In genomic region chr12:76478309-76479023, GRCm38 (mm10) we compare ENCODE assay signal across 13 mouse cellular contexts. TPM values are rescaled to one million over a fixed set of nuclear protein-coding genes. Genes with fewer than 3 reads are reported as not detected.
DNase-seq lines count a peak whose midpoint lies in the region; ATAC-seq and TF ChIP-seq lines count a peak whose summit lies in the region.
"Had no signal": no experiment of that assay in that cellular context is flagged by ENCODE, and none has a peak within 500 bp of the region (broad histone marks: within the 10 kb centered on the region; RNA-seq: fewer than 3 reads in every experiment).

No protein-coding gene starts in this region.

- TF ChIP-seq EP300 in stomach, postnatal 0 days (optimal IDR thresholded peaks at IDR 0.05): no peak

- H3K9me3 ChIP-seq in kidney, embryonic 14.5 days (ENCODE audit: control insufficient read depth, low read length): no peaks in the 10 kb centered on the region
- no peaks in the 10 kb centered on the region for H3K9me3 ChIP-seq in intestine, embryonic 15.5 days
- no peaks in the 10 kb centered on the region for H3K9me3 ChIP-seq in stomach, postnatal 0 days (ENCODE audit: control insufficient read depth, low read length)
- H3K9me3 ChIP-seq: hindbrain, embryonic 12.5 days had no signal

- TF ChIP-seq POLR2A in testis, adult 2 months (IDR thresholded peaks at IDR 0.05; ENCODE audit: control insufficient read depth, low read depth, low read length): no peak

- 34% methylated on average over 13 of the region's 14 CpGs for WGBS in kidney, embryonic 14.5 days
- WGBS in intestine, embryonic 15.5 days: 22% methylated on average over 14 of the region's 14 CpGs
- WGBS in stomach, postnatal 0 days: 28% methylated on average over 13 of the region's 14 CpGs

- no peak for ATAC-seq in kidney, embryonic 14.5 days (ENCODE audit: low FRiP score, low TSS enrichment)
- no peak for ATAC-seq in intestine, embryonic 15.5 days
- no peak; the same call in 1 of the 2 replicates for ATAC-seq in stomach, postnatal 0 days (ENCODE audit: low FRiP score, low TSS enrichment)
- ATAC-seq in monocyte, adult 5-6 weeks (replicated peaks; ENCODE audit: insufficient number of reproducible peaks, low FRiP score, low TSS enrichment, poor library complexity, severe bottlenecking): no peak

- H3K4me1 ChIP-seq in kidney, embryonic 14.5 days (ENCODE audit: control insufficient read depth, insufficient read depth, low read length): peaks cover 3% of the 10 kb centered on the region; the same call in 1 of the 2 replicates
- peaks cover 2% of the 10 kb centered on the region; the same call in 1 of the 2 replicates for H3K4me1 ChIP-seq in testis, adult 2 months (ENCODE audit: control insufficient read depth, insufficient read depth, low read length)
- H3K4me1 ChIP-seq in intestine, embryonic 15.5 days (replicated peaks): peaks cover 11% of the 10 kb centered on the region
- H3K4me1 ChIP-seq in stomach, postnatal 0 days (replicated peaks; ENCODE audit: control insufficient read depth, insufficient read depth): no peaks in the 10 kb centered on the region; the same call in 1 of the 2 replicates
- H3K4me1 ChIP-seq: hindbrain, embryonic 12.5 days had no signal

- H3K36me3 ChIP-seq in kidney, embryonic 14.5 days (ENCODE audit: control insufficient read depth, insufficient read depth, low read length): no peaks in the 10 kb centered on the region
- no peaks in the 10 kb centered on the region for H3K36me3 ChIP-seq in testis, adult 2 months (ENCODE audit: control insufficient read depth, insufficient read depth, low read length)
- no peaks in the 10 kb centered on the region for H3K36me3 ChIP-seq in intestine, embryonic 15.5 days
- no peaks in the 10 kb centered on the region for H3K36me3 ChIP-seq in stomach, postnatal 0 days (ENCODE audit: control insufficient read depth, insufficient read depth, low read length)
- H3K36me3 ChIP-seq: hindbrain, embryonic 12.5 days had no signal

- TF ChIP-seq CTCF in testis, adult 2 months (IDR thresholded peaks at IDR 0.05; ENCODE audit: control insufficient read depth, insufficient read depth, insufficient replicate concordance, low read depth, low read length): no peak
- no peak; the same call in 1 of the 2 replicates for TF ChIP-seq CTCF in stomach, postnatal 0 days (IDR thresholded peaks at IDR 0.05; ENCODE audit: low read depth)

- peak overlapping the region; percentile 17; the same call in 1 of the 2 replicates for H3K4me2 ChIP-seq in kidney, embryonic 14.5 days (replicated peaks; ENCODE audit: low read depth, low read length)
- H3K4me2 ChIP-seq in intestine, embryonic 15.5 days (replicated peaks): peak overlapping the region; percentile 4
- 0 out of 2 replicates have a peak overlapping the region, but pooled peaks have one; percentile 14 for H3K4me2 ChIP-seq in stomach, postnatal 0 days (replicated peaks; ENCODE audit: low read depth)
- H3K4me2 ChIP-seq: hindbrain, embryonic 12.5 days had no signal

- no peaks in the 10 kb centered on the region for H3K27me3 ChIP-seq in kidney, embryonic 14.5 days (ENCODE audit: control insufficient read depth, insufficient read depth, low read length)
- H3K27me3 ChIP-seq in testis, adult 2 months (ENCODE audit: control insufficient read depth, insufficient read depth, low read length): no peaks in the 10 kb centered on the region
- no peaks in the 10 kb centered on the region for H3K27me3 ChIP-seq in intestine, embryonic 15.5 days (replicated peaks)
- no peaks in the 10 kb centered on the region for H3K27me3 ChIP-seq in stomach, postnatal 0 days (ENCODE audit: control insufficient read depth, insufficient read depth, low read length)
- H3K27me3 ChIP-seq: hindbrain, embryonic 12.5 days had no signal

- no peak overlapping the region for H3K4me3 ChIP-seq in kidney, embryonic 14.5 days (ENCODE audit: low read length)
- no peak overlapping the region for H3K4me3 ChIP-seq in testis, adult 2 months (ENCODE audit: control insufficient read depth, low read depth, low read length)
- no peak overlapping the region for H3K4me3 ChIP-seq in intestine, embryonic 15.5 days (replicated peaks)
- no peak overlapping the region for H3K4me3 ChIP-seq in stomach, postnatal 0 days (ENCODE audit: low read depth, low read length)
- H3K4me3 ChIP-seq: hindbrain, embryonic 12.5 days had no signal

- no peak overlapping the region for H3K9ac ChIP-seq in kidney, embryonic 14.5 days (ENCODE audit: low read depth, low read length)
- H3K9ac ChIP-seq in intestine, embryonic 15.5 days: no peak overlapping the region
- H3K9ac ChIP-seq in stomach, postnatal 0 days (ENCODE audit: low read length): no peak overlapping the region
- H3K9ac ChIP-seq: hindbrain, embryonic 12.5 days had no signal

- no peak for DNase-seq in kidney, adult 9 months
- no peak for DNase-seq in testis, postnatal 14 days (ENCODE audit: low spot score)
- DNase-seq in stomach, postnatal 0 days (ENCODE audit: low spot score): no peak
- DNase-seq in gastrocnemius, postnatal 25 days: no peak
- DNase-seq: adrenal gland, postnatal 14 days; cerebellum, adult 18-20 months; kidney, postnatal 4 days; lung, adult 2 months had no signal

- no peak overlapping the region for H3K27ac ChIP-seq in kidney, embryonic 14.5 days (ENCODE audit: low read depth, low read length)
- peak overlapping the region; percentile 11; the same call in 1 of the 2 replicates for H3K27ac ChIP-seq in testis, adult 2 months (ENCODE audit: control insufficient read depth, insufficient read depth, low read depth, low read length)
- 0 out of 2 replicates have a peak overlapping the region, but pooled peaks have one; percentile 37 for H3K27ac ChIP-seq in intestine, embryonic 15.5 days
- H3K27ac ChIP-seq in stomach, postnatal 0 days (replicated peaks): 0 out of 2 replicates have a peak overlapping the region, but pooled peaks have one; percentile 30
- H3K27ac ChIP-seq: hindbrain, embryonic 12.5 days had no signal

RNA-seq across cellular contexts. Expression of gene Plekhg3, which starts 52.2 kb away (rescaled TPM):
- 7.9 and 15.1 TPM in 2 replicates for polyA plus RNA-seq in kidney, embryonic 14.5 days (2014; fragmentation: Nextera tagmentation; extraction: Ambion mirVana)
- polyA plus RNA-seq in testis, adult 2 months (2012; rRNA removed): 2.2 and 2.7 TPM in 2 replicates
- polyA plus RNA-seq in intestine, embryonic 15.5 days (2015; fragmentation: Nextera tagmentation; extraction: Ambion mirVana): 9.5 and 11.2 TPM in 2 replicates
- polyA plus RNA-seq in stomach, postnatal 0 days (2015; fragmentation: Nextera tagmentation; extraction: Ambion mirVana): 5.7 and 6.4 TPM in 2 replicates
- total RNA-seq in monocyte, adult 5-6 weeks (2017): 54.4 to 58.3 TPM (median 55.2 TPM) in 3 replicates
- total RNA-seq in gastrocnemius, postnatal 25 days (2021): 1 to 10 TPM; 6.1 to 7.6 TPM
